Mouse (Mus musculus): Measurements from ENCODE around the gene Guca2b.
"Not testable (repeated sequence)": the region's sequence is repeated elsewhere in the genome, so short reads cannot be mapped to it uniquely, and the experiment has no call there.

Gene Guca2b

GRCm38 (mm10) chr4:119657011-119657410, 1.7 kb downstream of the Guca2b start:
- DNase-seq (ENCODE audit: low spot score), result no peak

- no peak for DNase-seq (ENCODE audit: low spot score)
These were observed 16.1 kb downstream of the Guca2b start for GRCm38 (mm10) chr4:119642666-119643065.

- DNase-seq (ENCODE audit: low spot score), result no peak
These were observed 20.1 kb downstream of the Guca2b start for GRCm38 (mm10) chr4:119638656-119639055.

DNA sequence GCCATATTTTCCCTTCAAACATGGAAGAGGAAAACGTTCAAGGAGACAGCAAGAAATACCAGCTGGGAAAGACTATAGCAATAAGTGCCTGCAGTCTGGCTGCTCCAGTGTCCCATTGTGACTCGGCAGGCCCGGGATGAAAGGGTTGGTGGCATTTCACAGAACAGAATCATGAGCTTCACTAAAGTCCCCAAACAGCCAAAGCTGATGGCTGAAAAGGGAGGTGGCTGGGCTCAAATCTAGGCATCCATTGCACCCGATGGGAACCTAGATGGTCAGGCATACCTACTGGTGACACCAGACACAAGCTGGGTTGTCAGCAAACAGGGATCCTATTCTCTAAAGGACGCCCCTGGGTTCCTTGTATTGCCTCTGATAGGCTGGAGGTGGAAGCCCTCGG, 20.8 kb downstream of the Guca2b start:
- no peak for DNase-seq (ENCODE audit: low spot score)

GRCm38 (mm10) chr4:119637176-119637845, 21.4 kb downstream of the Guca2b start, which contains the start of gene Guca2a:
Gene Guca2a (plus strand): TSS chr4:119637704.
- no peak for DNase-seq (ENCODE audit: low spot score)

GRCm38 (mm10) chr4:119636731-119637130, 22.0 kb downstream of the Guca2b start:
- DNase-seq (ENCODE audit: low spot score), result no peak

DNA sequence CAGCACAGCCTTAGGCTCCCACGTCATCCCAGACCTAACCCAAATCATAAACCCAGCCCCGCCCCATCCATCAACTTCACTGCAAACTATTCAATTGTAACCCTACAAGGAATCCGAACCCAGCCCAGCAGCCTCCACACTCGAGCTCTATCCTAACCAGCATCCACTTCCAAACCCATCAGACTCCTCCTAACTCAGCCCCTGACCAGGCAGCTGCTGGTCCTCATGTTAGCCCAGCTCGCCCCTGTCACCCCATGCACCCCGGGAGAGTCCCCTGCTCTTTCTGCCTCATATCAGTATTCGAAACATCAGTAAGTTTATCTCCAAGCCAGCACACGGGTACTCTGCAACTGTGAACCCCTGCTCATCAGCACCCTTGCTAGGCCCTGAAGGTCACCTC, 23.1 kb downstream of the Guca2b start:
- no peak for DNase-seq (ENCODE audit: low spot score)

GRCm38 (mm10) chr4:119634908-119635660, 23.7 kb downstream of the Guca2b start:
- DNase-seq (ENCODE audit: low spot score), result no peak

DNA sequence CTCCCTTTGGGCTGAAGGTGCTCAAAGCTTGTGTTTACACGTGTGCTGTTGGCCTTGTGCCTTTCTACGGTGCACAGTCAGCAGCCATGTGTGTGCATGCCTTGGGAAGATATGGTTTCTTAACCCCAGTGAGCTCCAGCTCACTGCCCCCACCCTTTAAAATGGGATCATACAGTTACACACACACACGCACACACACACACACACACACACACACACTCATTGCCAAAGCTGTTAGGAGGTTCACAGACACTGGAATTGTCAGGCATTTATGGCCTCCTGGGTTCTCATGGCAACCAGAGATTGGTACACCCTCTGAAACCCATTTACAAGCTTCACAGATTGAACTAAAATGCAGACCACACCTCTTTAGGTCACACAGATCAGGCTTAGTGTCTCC, 24.8 kb downstream of the Guca2b start:
- no peak for DNase-seq (ENCODE audit: low spot score)

- no peak for DNase-seq (ENCODE audit: low spot score)
These were observed 25.4 kb downstream of the Guca2b start for GRCm38 (mm10) chr4:119633342-119633741.

- DNase-seq (ENCODE audit: low spot score), result no peak
These were observed 26.0 kb downstream of the Guca2b start for GRCm38 (mm10) chr4:119632721-119633120.

DNA sequence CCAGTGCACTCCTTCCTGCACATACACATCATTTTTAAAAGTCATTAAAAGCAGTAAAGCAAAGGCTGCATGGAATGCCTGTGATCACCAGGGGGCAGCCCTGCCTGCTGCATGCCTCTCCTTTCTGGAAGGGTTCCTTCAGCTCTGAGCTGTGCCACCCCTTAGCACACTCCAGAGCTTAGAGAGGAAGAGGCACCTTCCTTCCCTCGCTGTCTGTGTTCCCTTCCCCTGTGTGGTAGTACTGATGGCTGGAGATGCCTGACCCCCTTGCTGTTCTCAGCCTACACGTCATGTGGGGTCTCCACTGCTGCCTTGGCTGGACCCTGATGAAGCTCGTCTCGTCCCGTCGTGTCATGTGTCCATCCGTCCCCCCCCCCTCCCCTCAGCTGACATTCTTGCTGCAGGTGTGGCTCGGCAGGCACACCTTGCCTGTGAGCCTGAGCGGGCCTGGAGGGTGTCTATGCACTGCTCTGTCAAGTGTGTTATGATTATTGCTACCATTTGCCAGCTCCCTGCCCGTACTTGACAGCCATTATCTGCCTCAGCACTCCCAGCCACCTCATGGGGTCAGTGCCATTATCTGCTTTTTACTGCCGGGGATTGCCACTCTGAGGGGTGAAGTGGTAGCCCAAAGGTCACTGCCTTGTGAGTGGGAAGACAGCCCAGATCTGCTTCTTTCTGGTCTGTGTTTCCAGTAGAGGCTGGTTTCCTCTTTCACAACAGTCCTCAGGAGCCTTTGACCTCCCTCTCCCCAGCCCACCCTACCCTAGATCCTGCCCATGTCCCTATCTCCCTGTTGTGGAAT, 27.4 kb downstream of the Guca2b start:
- DNase-seq (ENCODE audit: low spot score), result peak; percentile 63

- DNase-seq (ENCODE audit: low spot score), result not testable (repeated sequence)
These were observed 30.4 kb downstream of the Guca2b start for GRCm38 (mm10) chr4:119628363-119628762.

GRCm38 (mm10) chr4:119627317-119627716, 31.4 kb downstream of the Guca2b start:
- DNase-seq (ENCODE audit: low spot score), result no peak

DNA sequence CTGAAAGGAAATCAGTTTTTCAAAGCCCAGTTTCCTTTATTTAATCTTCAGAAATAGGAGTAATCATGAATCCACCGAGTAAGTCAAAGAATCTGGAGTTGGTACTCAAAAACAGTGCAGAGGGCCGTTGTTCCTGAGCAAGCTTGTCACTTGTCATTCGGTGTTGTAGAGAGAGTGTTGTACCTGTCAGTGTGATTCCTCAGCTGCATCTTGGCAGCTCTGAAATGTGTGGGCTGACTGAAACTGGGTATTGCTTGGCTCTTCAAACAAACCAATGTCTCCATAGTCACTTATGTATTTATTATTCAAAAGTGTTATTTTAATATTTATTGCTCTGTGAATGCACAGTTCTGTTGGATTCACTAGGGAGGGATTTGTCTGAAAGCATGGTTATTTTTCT, 31.9 kb downstream of the Guca2b start:
- no peak for DNase-seq (ENCODE audit: low spot score)

DNA sequence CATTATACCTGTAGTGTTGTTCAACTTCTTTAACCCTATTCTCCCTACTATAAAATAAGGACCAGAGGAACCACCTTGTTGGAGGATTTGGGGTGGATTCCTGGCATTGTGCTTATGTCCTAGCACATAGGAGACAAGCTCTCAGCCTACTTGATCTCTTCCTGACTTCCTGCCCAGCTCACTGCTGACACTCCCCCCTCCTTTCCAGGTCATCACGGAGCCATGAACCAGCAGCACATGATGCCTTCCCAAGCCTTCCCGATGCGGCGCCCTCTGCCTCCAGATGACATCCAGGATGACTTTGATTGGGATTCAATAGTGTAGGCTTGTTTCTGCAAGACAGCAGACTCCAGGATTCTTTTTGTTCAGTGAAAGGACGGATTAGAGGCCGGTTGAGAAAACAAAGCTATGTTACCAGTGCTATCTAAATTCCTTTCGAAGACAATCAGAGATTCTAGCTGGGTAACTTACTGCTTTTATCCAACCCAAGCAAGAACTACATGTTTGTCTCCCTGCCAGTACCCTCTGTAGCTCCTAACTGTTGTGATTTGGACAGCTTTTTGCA, 32.6 kb downstream of the Guca2b start:
- no peak for DNase-seq (ENCODE audit: low spot score)

GRCm38 (mm10) chr4:119614724-119615123, 44.0 kb downstream of the Guca2b start:
- no peak for DNase-seq (ENCODE audit: low spot score)

DNA sequence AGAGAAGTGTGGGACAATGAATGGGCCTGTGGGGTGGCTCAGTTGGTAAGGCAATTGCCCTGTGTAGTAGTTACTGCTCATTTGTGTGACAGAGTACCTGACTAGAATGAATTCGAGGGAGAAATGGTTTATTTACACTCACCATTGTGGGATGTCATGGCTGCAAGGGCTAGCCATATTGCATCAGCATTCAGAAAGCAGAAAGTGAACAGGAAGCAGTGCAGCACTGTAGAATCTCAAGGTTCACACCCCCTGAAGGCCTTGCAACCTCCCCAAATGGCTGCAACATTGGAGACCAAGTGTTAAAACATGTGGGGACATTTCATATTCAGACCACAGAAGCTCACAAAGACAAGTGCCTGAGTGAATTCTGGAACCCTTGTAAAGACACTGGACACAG, 44.7 kb downstream of the Guca2b start:
- DNase-seq (ENCODE audit: low spot score), result no peak

- no peak for DNase-seq (ENCODE audit: low spot score)
These were observed 49.3 kb downstream of the Guca2b start for GRCm38 (mm10) chr4:119609488-119609887.
